Mouse (Mus musculus) embryonic facial prominence, embryonic 12.5 days (tissue): Measurements from ENCODE around the gene Vps26a. TPM values are rescaled to one million over a fixed set of nuclear protein-coding genes. Genes with fewer than 3 reads are reported as not detected.

Experiments
- ATAC-seq: fragments of 200-750 bp; cut with Nextera tagmentation; 2 replicates; pipeline ENCODE4 v1.8.0; 2017; ENCODE audit not compliant: insufficient number of reproducible peaks, insufficient read depth, low FRiP score, low TSS enrichment
- H3K27ac ChIP-seq: fragments of 300-500 bp; sonication (generic); 2 replicates; pipeline ENCODE4 v1.5.1; 2016; ENCODE audit warnings: mild to moderate bottlenecking
- H3K27me3 ChIP-seq: fragments of 300-500 bp; sonication (generic); 2 replicates; pipeline ENCODE4 v1.6.1; 2016; ENCODE audit warnings: mild to moderate bottlenecking, moderate library complexity
- H3K36me3 ChIP-seq: fragments of 300-500 bp; sonication (generic); 2 replicates; pipeline ENCODE4 v1.6.1; 2016; ENCODE audit warnings: mild to moderate bottlenecking
- H3K4me1 ChIP-seq: fragments of 300-500 bp; sonication (generic); 2 replicates; pipeline ENCODE4 v1.6.1; 2016
- H3K4me2 ChIP-seq: fragments of 300-500 bp; sonication (generic); replicated peaks from 2 replicates; pipeline ENCODE4 v1.6.1; 2016; ENCODE audit warnings: mild to moderate bottlenecking, moderate library complexity
- H3K4me3 ChIP-seq: fragments of 300-500 bp; sonication (generic); 2 replicates; pipeline ENCODE4 v1.5.1; 2016; ENCODE audit warnings: mild to moderate bottlenecking
- H3K9ac ChIP-seq: fragments of 300-500 bp; sonication (generic); 2 replicates; pipeline ENCODE4 v1.6.1; 2016; ENCODE audit warnings: mild to moderate bottlenecking, moderate library complexity
- H3K9me3 ChIP-seq: fragments of 300-500 bp; sonication (generic); 2 replicates; pipeline ENCODE4 v1.6.1; 2016; ENCODE audit warnings: mild to moderate bottlenecking, moderate library complexity
- WGBS: fragments of 180-500 bp; shearing (Covaris S2); methylation state at CpG from one replicate; pipeline ENCODE4 v1.1.7; 2016; 5-methylcytosine and 5-hydroxymethylcytosine counted together
- polyA plus RNA-seq: library from polyadenylated mRNA; unstranded; fragments of >200 nt; fragmentation: Nextera tagmentation; extraction: Ambion mirVana; gene quantifications from 2 replicates; pipeline ENCODE4 v1.2.1, GENCODE M21; 2016

The Vps26a gene
- polyA plus RNA-seq, 1 experiment from 2014 or later: 78.1 TPM

DNA sequence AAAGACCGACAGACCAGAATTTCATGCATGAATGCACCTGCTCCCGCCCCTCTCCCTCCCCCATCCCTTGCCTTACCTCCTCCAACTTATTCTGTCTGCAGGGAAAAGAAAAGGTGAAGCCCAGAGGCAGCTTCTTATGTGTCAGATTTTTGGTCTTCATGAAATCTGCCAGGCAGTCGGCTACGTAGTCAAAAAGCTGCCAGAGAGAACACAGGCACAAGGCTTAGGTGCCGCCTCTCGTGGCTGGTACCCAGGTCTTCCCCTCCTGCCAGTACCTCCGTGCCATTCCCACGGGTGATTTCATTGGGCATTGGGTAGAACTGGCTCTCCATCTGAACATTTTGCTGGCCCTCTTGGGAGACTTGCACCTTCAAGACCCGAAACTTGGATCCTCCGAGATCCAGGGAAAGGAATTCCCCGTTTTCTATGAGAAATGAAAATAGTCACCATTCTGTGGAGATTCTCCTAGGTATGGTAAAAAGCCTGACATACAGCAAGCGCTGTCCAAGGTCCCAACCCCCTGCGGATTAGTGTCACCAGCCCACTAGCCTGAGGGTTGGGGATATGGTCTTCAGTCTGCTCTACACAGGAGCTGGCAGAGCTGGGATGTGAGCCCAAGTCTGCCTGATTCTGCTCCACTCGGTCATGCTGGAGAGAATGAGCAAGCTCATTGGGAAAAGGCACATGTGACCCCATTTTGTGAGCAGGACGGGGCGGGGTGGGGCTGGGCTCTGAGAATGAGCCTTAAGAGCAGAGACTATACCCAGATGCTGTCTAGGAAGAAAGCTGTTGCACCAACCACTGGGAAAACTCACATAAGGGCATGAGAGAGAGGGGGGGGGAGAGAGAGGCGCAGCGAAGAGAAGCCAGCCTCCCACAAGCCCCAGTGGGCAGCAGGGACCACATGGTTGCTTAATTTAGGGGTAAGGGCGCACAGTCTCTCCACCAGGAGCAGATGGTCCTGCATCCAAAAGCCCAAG is 74.9 kb downstream of the Vps26a start:
- no peaks in the 10 kb centered on the region for H3K9me3 ChIP-seq
- ATAC-seq: no peak
- peaks cover 7% of the 10 kb centered on the region; the same call in 1 of the 2 replicates for H3K4me1 ChIP-seq
- no peak overlapping the region for H3K4me2 ChIP-seq
- no peak overlapping the region for H3K4me3 ChIP-seq
- peaks cover 7% of the 10 kb centered on the region; the same call in 1 of the 2 replicates for H3K27me3 ChIP-seq
- WGBS: 64% methylated on average over 19 of the region's 19 CpGs
- no peak overlapping the region for H3K27ac ChIP-seq
- H3K36me3 ChIP-seq: no peaks in the 10 kb centered on the region
- no peak overlapping the region for H3K9ac ChIP-seq

GRCm38 (mm10) chr10:62410943-62411342 is 75.7 kb downstream of the Vps26a start:
- Histone ChIP-seq H3K4me1 (peaks cover 7% of the 10 kb centered on the region; the same call in 1 of the 2 replicates), H3K4me3 (no peak overlapping the region), H3K27me3 (peaks cover 9% of the 10 kb centered on the region; the same call in 1 of the 2 replicates), H3K9ac (no peak overlapping the region), H3K27ac (no peak overlapping the region), H3K9me3 (no peaks in the 10 kb centered on the region), H3K36me3 (no peaks in the 10 kb centered on the region), H3K4me2 (no peak overlapping the region)
- no peak for ATAC-seq
- 15% methylated on average over 5 of the region's 5 CpGs for WGBS

Other genes starting within 250 kb of the Vps26a start
- not detected in 2 replicates for gene Tacr2, start 234.4 kb downstream of the Vps26a start, polyA plus RNA-seq
- gene Hk1, start 106.9 kb downstream of the Vps26a start, polyA plus RNA-seq: 38.2 and 40.4 TPM in 2 replicates
- 2.0 TPM in 2 replicates for gene Hkdc1, start 64.3 kb downstream of the Vps26a start, polyA plus RNA-seq
- gene 4930507D05Rik, start 37.3 kb downstream of the Vps26a start, polyA plus RNA-seq: 0.75 and 0.92 TPM in 2 replicates
- gene Supv3l1, start 37.1 kb downstream of the Vps26a start, polyA plus RNA-seq: 28.1 and 28.4 TPM in 2 replicates
- gene Srgn, start 40.6 kb upstream of the Vps26a start, polyA plus RNA-seq: 4.3 and 6.0 TPM in 2 replicates
- 52.8 and 53.9 TPM in 2 replicates for gene Kif1bp, start 91.7 kb upstream of the Vps26a start, polyA plus RNA-seq
- gene Ddx21, start 115.5 kb upstream of the Vps26a start, polyA plus RNA-seq: 27.4 and 28.8 TPM in 2 replicates
- 171 and 176 TPM in 2 replicates for gene Ddx50, start 164.4 kb upstream of the Vps26a start, polyA plus RNA-seq
- 2.4 TPM in 2 replicates for gene Stox1, start 239.3 kb upstream of the Vps26a start, polyA plus RNA-seq